ENCODE assay signal across 21 mouse cellular contexts in the genomic region with DNA sequence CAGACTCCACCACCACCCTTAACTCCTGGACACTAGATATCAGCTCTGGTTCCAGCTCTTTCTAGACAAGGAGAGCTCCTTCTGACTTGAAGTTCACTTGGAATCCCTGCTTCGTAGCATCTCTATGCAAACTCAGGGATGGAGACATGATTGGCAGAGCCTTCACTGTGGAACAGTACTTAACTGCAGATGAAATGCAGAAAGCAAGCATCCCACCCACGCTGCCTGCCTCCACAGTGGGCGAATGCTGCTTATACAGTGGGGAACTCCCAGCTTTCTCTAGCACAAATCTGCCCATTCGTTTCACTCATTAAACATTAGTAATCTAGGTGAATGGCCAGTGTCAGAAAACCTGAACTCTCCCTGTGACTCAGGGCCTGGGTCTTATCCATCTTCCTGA.
DNase-seq lines count a peak whose midpoint lies in the region; ATAC-seq and TF ChIP-seq lines count a peak whose summit lies in the region.
"Had no signal": no experiment of that assay in that cellular context is flagged by ENCODE, and none has a peak within 500 bp of the region (broad histone marks: within the 10 kb centered on the region; RNA-seq: fewer than 3 reads in every experiment).

No protein-coding gene starts in this region.

- DNase-seq in frontal cortex, postnatal 25 days (ENCODE audit: low spot score in 2 of 2), result no peak
- peak; percentile 22 to 24 for DNase-seq in left cerebral cortex, adult 2 months (ENCODE audit: extremely low spot score in 1 of 2, low spot score in 2 of 2)
- no peak for DNase-seq in left cerebral cortex, postnatal 10 days (ENCODE audit: extremely low spot score in 1 of 2, low spot score in 2 of 2)
- peak; percentile 32 to 33 for DNase-seq in right cerebral cortex, postnatal 10 days (ENCODE audit: low spot score in 2 of 2)
- DNase-seq in right cerebral cortex, postnatal 25 days, result no peak
- DNase-seq in heart, adult 9 months (ENCODE audit: low spot score in 2 of 2), result no peak
- DNase-seq: adrenal gland, postnatal 14 days; B cell, adult 2 months; cerebellum, adult 18-20 months; cerebellum, adult 9-11 months; cerebellum, postnatal 36 days; gastrocnemius, adult 2 months; gastrocnemius, postnatal 25 days; heart, postnatal 36 days had no signal

- intact Hi-C loops in left cerebral cortex, adult 2 months (cut with DNase I), result no loop called here
- intact Hi-C loops in left cerebral cortex, postnatal 10 days (cut with DNase I), result no loop called here

- H3K4me3 ChIP-seq in left cerebral cortex, adult 2 months, result no peak overlapping the region
- H3K4me3 ChIP-seq: embryonic facial prominence, embryonic 13.5 days; forebrain, embryonic 12.5 days; gastrocnemius, adult 2 months; heart, embryonic 13.5 days; hindbrain, embryonic 15.5 days had no signal

- no peak overlapping the region for H3K27ac ChIP-seq in left cerebral cortex, adult 2 months
- H3K27ac ChIP-seq: embryonic facial prominence, embryonic 13.5 days; forebrain, embryonic 12.5 days; gastrocnemius, adult 2 months; heart, embryonic 13.5 days; hindbrain, embryonic 15.5 days had no signal

- ATAC-seq in frontal cortex, adult (ENCODE audit: low TSS enrichment), result peak; percentile 81
- ATAC-seq: CD4-positive, CD25-positive, alpha-beta regulatory T cell, adult 4 months; forebrain, embryonic 16.5 days had no signal

- no peak for TF ChIP-seq CTCF in left cerebral cortex, adult 2 months (IDR thresholded peaks at IDR 0.05)

Comparison
In these comparisons a context has a peak if more than half of its experiments do, and no peak if none do; other contexts are left out.
1. DNase-seq: peak in left cerebral cortex, adult 2 months (2 of 2) and right cerebral cortex, postnatal 10 days (2 of 2); none in frontal cortex, postnatal 25 days (0 of 2), left cerebral cortex, postnatal 10 days (0 of 2), right cerebral cortex, postnatal 25 days (single experiment) and heart, adult 9 months (0 of 2).